Mouse (Mus musculus): Measurements from ENCODE around the gene Aacs.

GRCm38 (mm10) chr5:125515006-125515405 is 39.4 kb downstream of the Aacs start:
- TF ChIP-seq GATA1 (IDR thresholded peaks at IDR 0.05; ENCODE audit: borderline replicate concordance, low read length): no peak
- TF ChIP-seq FLI1 (IDR thresholded peaks at IDR 0.05; ENCODE audit: low read length): no peak
